Mouse (Mus musculus): Measurements from ENCODE around the gene Unc119. TPM values are rescaled to one million over a fixed set of nuclear protein-coding genes. Genes with fewer than 3 reads are reported as not detected.

Unc119 gene
- total RNA-seq, 2 experiments from 2014 or later = 8.3 TPM

DNA sequence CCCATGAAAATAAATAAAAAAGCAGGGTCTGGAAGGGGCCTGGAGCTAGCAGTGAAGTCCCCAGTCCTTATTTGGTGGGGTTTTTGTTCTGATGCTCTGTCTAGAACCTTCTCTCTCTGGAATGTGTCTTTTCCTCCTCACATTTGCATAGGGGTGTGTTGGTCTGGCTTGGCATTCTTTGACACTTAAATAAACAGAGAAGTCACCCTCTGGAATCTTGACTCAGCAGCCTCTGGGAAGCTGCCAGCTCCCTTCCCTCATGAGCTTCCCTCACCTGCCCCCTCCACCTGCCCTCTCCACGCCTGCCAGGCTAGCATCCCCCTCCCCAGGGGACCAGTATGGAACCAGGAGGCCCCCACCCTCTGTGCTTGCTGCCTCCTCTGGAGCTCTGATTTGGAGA lies 27.1 kb downstream of the Unc119 start:
- DNase-seq (ENCODE audit: low spot score) = no peak

DNA sequence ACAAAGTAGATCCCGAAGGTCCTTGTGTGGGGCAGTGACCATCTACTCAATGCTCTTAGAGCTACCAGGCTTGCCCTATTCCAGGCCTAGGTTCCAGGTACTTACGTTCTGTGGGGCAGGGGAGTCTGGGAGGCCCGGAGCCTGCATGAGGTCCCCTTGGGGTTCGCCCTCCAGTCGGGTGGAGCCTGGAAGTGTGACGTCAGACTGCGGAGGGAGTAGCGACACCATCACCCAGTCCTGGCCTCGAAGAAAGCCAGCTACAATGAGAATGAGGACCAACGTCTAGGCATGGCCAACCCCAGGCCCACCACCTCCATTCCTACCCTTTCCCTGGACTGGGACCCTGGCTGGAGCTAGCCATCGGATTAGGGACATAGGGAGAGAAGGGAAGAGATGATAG lies 28.4 kb downstream of the Unc119 start:
- DNase-seq (ENCODE audit: low spot score) = no peak

DNA sequence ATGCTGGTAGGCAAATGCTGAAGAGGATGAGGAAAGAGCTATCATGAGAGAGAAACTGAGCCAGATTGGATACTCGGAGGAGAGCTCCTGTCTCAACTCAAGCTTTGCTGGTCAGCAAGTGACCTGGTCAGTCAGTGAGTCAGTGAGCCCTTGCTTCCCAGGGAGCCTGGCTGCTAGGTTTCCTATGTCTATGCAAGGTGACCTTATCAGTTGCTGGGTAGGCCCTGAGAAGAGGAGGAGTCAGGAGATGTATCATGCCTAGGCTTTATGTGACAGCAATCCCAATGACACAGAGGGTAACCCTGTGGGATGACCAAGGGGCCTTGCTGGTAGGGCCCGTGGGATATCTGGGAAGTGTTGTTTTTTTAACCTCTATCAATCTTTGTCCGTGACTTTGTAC lies 28.9 kb downstream of the Unc119 start:
- no peak for DNase-seq (ENCODE audit: low spot score)

DNA sequence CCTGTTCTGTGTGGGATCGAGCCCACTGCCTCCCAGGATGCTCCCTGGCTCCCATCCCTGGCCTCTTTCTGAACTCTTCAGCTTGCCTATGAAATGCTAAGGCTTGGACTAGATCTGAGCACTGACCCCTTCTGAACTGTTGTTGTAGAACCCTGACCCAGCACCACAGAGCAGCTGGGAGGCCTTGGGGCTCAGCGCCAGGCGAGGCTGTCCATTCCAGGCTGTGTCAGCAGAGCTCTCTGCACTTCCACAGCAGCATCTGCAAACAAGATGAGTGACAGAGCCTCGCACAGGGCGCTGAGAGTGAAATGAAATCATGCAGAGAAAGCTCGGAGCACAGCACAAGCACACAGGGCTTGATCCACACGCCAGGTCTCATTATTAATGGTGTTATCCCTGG lies 29.3 kb downstream of the Unc119 start:
- no peak for DNase-seq (ENCODE audit: low spot score)

DNA sequence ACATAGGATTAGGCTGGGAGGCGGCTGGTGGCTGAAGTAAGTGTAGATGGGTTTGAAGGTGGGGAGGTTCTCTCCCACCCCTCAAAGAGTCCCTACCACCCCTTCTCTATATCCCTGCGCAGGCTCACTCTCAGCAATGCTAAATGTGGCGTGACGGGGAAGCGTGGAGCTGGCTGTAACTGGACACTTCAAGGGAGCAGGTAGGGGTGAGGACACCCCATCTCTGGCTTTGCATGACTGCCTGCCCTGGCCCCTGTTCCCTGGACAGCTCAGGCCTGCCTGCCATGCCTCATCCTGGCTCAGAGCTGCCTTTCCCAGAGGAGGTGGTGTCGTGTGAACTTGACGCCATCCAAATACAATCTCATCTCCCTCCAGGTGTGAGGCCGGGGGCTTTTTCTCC lies 30.9 kb downstream of the Unc119 start:
- DNase-seq (ENCODE audit: low spot score) = no peak

DNA sequence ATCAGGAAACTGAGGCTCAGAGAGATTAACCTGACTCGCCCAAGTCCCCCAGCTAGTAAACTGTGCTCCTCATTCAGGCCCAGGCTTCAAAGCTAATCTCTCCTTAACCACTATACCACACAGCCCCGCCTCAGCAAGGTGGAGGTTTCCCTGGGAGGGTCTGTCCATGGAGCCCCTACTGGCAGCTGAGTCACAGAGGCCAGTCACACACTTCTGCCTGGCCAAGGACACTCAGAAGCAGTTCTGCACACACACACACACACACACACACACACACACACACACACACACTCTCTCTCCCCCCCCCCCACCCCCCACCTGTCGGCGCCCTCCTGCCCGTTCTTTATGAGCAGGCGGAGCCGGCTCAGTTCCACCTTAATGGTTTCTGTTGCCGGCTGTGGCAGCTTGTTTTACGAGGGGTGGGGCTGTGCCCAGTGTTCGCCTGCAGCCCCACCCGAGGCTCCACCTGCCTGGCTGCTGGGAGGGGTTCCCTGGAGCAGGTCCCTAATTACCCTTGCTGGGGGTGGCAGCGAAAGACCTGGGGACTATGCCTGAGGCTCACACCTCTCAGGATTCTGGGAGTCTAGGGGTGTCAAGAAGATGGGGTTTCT lies 34.4 kb downstream of the Unc119 start:
- no peak for DNase-seq (ENCODE audit: low spot score)

DNA sequence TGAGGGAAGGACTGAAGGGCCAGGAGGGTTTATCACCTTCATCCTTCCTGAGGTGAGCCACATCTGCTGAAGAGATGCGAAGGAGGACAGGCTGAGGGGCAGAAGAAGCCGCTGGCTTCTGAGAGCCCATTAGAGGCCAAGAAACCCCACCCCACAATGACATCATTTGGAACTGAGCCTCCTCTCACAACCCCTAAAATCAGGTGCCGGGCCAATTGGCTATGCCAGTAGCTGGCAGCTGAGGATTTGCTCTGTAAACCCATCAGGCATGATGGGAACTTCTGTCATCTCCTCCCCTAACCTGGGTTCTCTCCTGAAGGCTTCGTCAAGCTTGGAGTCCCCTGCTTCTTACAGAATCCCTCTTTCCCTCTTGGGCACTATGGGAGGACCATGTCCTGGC lies 37.1 kb downstream of the Unc119 start:
- no peak for DNase-seq (ENCODE audit: low spot score)

DNA sequence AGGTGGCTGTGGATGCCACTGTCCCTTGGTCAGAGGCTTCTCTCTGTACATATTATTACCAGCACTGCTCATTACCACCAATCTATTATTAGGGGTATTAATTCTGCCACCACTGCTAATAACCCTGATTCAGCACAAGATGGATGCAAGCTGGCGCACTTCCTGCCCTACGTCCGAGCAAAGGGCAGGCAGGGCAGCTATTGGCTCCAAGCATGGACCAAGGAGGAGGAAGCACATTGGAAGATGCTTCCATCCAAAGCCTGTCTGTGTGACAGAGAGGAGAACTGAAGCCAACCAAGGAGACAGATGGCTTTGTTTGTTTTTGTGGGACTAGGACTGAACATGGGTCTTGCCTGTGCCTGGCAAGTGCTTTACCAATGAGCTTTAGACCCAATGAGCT lies 37.7 kb downstream of the Unc119 start:
- DNase-seq (ENCODE audit: low spot score) = no peak

DNA sequence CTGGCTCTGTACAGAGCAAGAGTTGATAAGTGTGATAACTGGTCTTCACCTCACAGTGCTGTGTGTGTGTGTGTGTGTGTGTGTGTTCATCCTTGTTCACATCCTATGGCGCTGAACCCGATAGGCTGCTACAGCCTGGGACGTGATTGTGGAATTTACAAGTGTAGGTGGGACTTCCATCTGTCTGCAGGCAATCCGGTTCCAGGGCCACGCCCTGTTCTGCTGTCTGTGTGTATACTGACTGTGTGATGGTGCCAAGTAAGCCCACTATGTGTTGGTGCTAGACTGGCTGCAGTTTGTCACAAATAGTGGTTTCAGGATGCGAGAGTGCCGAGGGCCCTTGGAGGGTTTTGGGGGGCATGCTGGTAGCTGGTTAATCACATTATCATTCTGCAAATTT lies 39.0 kb downstream of the Unc119 start:
- no peak for DNase-seq (ENCODE audit: low spot score)

DNA sequence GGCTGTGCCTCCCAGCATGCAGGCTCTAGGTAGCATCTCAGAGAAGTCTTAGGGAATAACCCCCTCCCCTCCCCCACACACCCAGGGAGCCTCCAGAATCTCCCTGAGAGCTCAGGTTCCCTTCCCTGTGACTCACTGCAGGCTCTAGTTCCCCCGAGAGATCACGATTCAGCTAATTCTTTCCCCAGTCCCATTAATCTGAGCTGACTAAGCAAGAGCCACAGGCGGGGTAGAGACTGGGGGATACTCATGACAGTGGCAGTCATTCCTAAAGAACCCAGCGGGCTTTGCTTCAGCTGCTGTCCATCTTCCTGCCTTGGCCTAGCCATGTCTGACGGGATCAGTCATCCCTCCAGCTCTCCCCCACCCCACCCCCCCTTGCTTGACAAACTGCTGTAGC lies 39.4 kb downstream of the Unc119 start:
- DNase-seq (ENCODE audit: low spot score) = no peak

DNA sequence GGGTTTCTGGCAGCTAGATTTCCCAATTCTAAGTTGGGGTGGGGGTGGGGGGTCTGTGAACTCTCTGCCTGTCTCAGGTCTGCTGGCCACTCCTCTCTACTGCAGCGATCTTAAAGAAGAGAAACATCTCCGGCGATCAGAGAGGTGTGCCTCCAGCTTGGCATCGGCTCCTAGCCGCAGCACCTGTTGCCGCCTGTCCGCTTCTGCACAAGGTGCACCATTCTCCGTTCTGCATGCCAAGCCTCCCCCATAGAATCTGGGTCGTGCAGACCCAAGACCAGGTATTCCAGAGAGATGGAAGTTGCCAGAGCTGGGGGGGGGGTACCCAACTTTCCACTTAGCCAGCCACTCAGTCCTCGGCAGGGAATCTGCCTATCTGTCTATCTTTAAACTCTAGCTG lies 42.5 kb downstream of the Unc119 start:
- DNase-seq (ENCODE audit: low spot score) = no peak

DNA sequence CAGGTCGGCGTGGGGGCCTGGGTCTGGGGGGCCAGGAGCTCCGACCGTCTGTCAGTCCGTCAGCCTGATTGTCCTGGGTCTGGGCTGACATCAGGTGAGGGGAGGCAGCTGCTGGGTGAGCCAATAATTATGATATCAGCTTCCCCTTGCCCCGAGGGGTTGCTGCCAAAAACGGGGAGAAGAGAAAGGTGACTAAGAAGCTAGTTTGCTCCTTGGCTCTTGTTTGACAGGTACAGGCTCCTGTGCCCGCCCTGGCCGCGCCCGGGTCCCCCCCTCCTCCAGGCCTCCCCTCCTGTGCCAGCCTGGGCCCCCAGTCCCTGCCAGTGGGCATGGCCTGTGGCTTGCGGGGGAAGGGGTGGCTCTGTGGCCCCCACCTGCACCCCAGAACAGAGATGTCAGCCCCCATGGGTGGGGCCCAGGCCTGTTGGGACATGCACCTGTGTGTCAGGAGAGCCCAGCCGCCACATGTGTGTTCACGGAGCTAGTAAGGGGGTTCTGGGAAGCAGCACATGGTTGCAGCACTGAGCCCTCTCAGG lies 43.3 kb downstream of the Unc119 start, which contains the start of gene Foxn1:
TSS of gene Foxn1 (minus strand) at position 51 of the 536 bp plus-strand sequence.
- DNase-seq (ENCODE audit: low spot score) = no peak

DNA sequence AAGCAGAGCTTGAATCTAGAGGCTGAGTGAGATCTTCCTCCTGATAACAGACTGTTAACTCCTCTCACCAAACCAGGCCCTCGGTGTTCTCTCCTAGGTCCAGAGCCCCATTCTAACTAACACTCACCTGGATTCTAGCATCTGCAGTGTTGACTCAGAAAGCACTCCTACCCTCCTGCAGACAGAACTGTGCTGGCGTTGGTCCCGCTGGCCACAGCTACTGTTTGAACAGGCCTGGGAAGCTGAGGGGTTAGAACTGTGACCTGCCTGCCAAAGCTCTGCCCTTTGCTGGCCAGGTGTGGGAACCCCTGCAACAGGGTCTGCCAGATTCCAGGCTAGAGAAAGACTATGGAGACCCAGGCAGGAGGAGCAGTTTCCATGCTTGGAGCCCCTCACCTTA lies 49.4 kb downstream of the Unc119 start:
- no peak for DNase-seq (ENCODE audit: low spot score)

DNA sequence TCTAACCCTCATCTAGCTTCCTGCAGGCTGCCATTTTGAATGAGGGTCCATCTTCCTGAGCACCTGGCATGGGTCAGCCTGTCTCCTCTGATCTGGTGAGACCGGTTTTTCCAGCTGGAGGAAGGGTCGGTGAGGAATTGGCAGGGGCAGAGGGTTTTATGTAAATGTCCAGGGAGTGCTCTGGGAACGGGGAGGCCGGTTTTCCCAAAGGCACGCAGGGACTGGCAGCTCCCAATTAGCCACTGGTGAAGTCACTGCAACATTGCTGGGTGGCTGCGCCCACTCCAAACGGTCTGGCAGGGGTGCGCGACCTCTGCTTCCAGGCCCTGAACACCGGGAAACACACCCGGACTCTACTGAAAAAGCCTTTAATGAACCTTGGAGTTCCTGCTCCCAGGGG lies 53.7 kb downstream of the Unc119 start:
- no peak for DNase-seq (ENCODE audit: low spot score)

DNA sequence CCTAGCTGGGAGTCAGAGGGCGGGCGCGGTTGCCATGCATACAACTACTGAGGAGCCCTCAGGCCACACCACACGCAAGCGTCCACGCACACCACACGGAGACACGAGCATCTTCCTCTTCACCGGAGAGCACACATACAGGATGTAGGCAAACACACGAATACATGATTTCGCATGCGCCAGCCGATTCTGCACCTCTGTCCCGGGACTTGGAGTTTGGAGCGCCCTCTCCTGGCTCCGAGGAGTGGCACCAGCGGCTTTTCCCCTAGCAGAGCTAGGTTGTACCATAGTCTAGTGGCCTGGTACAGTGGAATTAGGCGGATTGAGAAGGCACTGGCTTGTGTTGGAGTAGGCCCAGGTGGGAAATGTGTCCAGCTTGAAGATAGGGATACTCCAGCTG lies 54.1 kb downstream of the Unc119 start:
- peak; percentile 52 for DNase-seq (ENCODE audit: low spot score)

DNA sequence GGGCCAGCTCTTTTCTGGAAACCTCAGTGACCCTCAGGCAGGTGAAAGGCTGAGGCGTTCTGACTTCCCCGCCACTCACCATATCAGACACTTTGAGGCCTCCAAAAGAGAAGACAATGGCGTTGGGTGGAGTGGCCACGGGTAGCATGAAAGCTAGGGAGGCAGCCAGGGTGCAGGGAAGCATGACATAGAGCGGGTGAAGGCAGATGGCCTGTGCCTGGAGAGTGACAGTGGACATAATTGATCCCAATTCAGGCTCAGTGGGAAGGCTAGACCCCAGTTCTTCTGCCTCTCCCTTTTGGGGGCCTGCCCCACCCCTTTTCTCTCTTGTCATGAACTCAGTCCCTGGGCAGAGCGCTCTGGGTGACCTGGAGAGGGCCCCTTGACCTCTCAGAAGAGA lies 54.9 kb downstream of the Unc119 start:
- no peak for DNase-seq (ENCODE audit: low spot score)

Other genes with a start within 250 kb of the Unc119 start
- 1 to 10 TPM; 8.2 to 9.4 TPM for gene Fam222b, start 248.8 kb upstream of the Unc119 start, total RNA-seq (2021)
- 1 to 10 TPM; 2.0 to 2.2 TPM for gene Traf4, start 177.9 kb upstream of the Unc119 start, total RNA-seq (2021)
- gene Nek8, start 166.8 kb upstream of the Unc119 start, total RNA-seq (2021) = under 1 TPM; 0.37 to 0.50 TPM
- 1 to 10 TPM; 1.5 to 2.2 TPM for gene Tlcd1, start 166.8 kb upstream of the Unc119 start, total RNA-seq (2021)
- gene Rpl23a, start 159.9 kb upstream of the Unc119 start, total RNA-seq (2021) = 100 to 1,000 TPM; 845 to 889 TPM
- gene Rab34, start 155.1 kb upstream of the Unc119 start, total RNA-seq (2021) = 1 to 10 TPM; 2.5 to 3.5 TPM
- under 1 TPM; 0.47 to 0.57 TPM for gene Proca1, start 150.1 kb upstream of the Unc119 start, total RNA-seq (2021)
- gene Sdf2, start 97.7 kb upstream of the Unc119 start, total RNA-seq (2021) = 10 to 100 TPM; 40.8 to 44.7 TPM
- 10 to 100 TPM; 27.8 to 32.3 TPM for gene Supt6, start 97.5 kb upstream of the Unc119 start, total RNA-seq (2021)
- 100 to 1,000 TPM; 200 to 204 TPM for gene 2610507B11Rik, start 81.7 kb upstream of the Unc119 start, total RNA-seq (2021)
- under 1 TPM; 0.38 to 0.46 TPM for gene BC030499, start 52.6 kb upstream of the Unc119 start, total RNA-seq (2021)
- gene Spag5, start 42.0 kb upstream of the Unc119 start, total RNA-seq (2021) = 1 to 10 TPM; 2.3 to 2.5 TPM
- gene Aldoc, start 20.5 kb upstream of the Unc119 start, total RNA-seq (2021) = 1 to 10 TPM; 2.1 to 2.6 TPM
- 10 to 100 TPM; 18.2 to 19.2 TPM for gene Pigs, start 15.1 kb upstream of the Unc119 start, total RNA-seq (2021)
- not detected for gene Foxn1, start 43.1 kb downstream of the Unc119 start, total RNA-seq (2021)
- not detected for gene Slc13a2, start 78.7 kb downstream of the Unc119 start, total RNA-seq (2021)
- under 1 TPM; 0.47 to 0.91 TPM for gene Slc46a1, start 122.2 kb downstream of the Unc119 start, total RNA-seq (2021)
- under 1 TPM; 0.43 to 0.82 TPM for gene Sarm1, start 154.3 kb downstream of the Unc119 start, total RNA-seq (2021)
- 10 to 100 TPM in 1 of 2 experiments, 1 to 10 TPM in 1; 9.5 to 15.0 TPM for gene Vtn, start 155.6 kb downstream of the Unc119 start, total RNA-seq (2021)
- not detected for gene Sebox, start 160.0 kb downstream of the Unc119 start, total RNA-seq (2021)
- 10 to 100 TPM; 13.3 to 15.1 TPM for gene Tmem199, start 168.7 kb downstream of the Unc119 start, total RNA-seq (2021)
- gene Poldip2, start 168.7 kb downstream of the Unc119 start, total RNA-seq (2021) = 100 to 1,000 TPM in 1 of 2 experiments, 10 to 100 TPM in 1; 99.0 to 100 TPM
- 10 to 100 TPM; 44.0 to 48.1 TPM for gene Tnfaip1, start 192.8 kb downstream of the Unc119 start, total RNA-seq (2021)
- gene Ift20, start 192.9 kb downstream of the Unc119 start, total RNA-seq (2021) = 10 to 100 TPM; 17.5 to 17.6 TPM
- 1 to 10 TPM; 1.0 to 1.5 TPM for gene Tmem97, start 207.3 kb downstream of the Unc119 start, total RNA-seq (2021)

Data from gastrocnemius, adult 18-20 months (tissue).